Mouse (Mus musculus) midbrain, embryonic 11.5 days (tissue): ENCODE data around the gene Pcp4. TPM values are rescaled to one million over a fixed set of nuclear protein-coding genes. Genes with fewer than 3 reads are reported as not detected.

Source experiments
- ATAC-seq: fragments of 200-750 bp; cut with Nextera tagmentation; 2 replicates; pipeline ENCODE4 v1.8.0; 2017; ENCODE audit warnings: moderate TSS enrichment, moderate library complexity; ENCODE audit not compliant: low FRiP score
- DNase-seq: peaks from one replicate; pipeline ENCODE4 v3.0.0; 2015; ENCODE audit warnings: low spot score; ENCODE audit errors: missing footprints
- H3K27ac ChIP-seq: fragments of 300-500 bp; sonication (generic); 2 replicates; pipeline ENCODE4 v1.5.1; 2014; ENCODE audit warnings: low read depth, low read length
- H3K27me3 ChIP-seq: fragments of 300-500 bp; sonication (generic); 2 replicates; pipeline ENCODE4 v1.6.1; 2014; ENCODE audit warnings: mild to moderate bottlenecking, low read length, moderate library complexity, mixed read lengths; ENCODE audit not compliant: control insufficient read depth, insufficient read depth
- H3K36me3 ChIP-seq: fragments of 300-500 bp; sonication (generic); 2 replicates; pipeline ENCODE4 v1.6.1; 2014; ENCODE audit warnings: mild to moderate bottlenecking, low read length, moderate library complexity, mixed read lengths; ENCODE audit not compliant: control insufficient read depth, insufficient read depth
- H3K4me1 ChIP-seq: fragments of 300-500 bp; sonication (generic); 2 replicates; pipeline ENCODE4 v1.6.1; 2014; ENCODE audit warnings: low read length; ENCODE audit not compliant: control insufficient read depth, insufficient read depth
- H3K4me2 ChIP-seq: fragments of 300-500 bp; sonication (generic); 2 replicates; pipeline ENCODE4 v1.6.1; 2014; ENCODE audit warnings: mild to moderate bottlenecking, moderate library complexity
- H3K4me3 ChIP-seq: fragments of 300-500 bp; sonication (generic); 2 replicates; pipeline ENCODE4 v1.5.1; 2014; ENCODE audit warnings: low read depth, low read length
- H3K9ac ChIP-seq: fragments of 300-500 bp; sonication (generic); 2 replicates; pipeline ENCODE4 v1.6.1; 2014; ENCODE audit warnings: low read length
- H3K9me3 ChIP-seq: fragments of 300-500 bp; sonication (generic); 2 replicates; pipeline ENCODE4 v1.6.1; 2016; ENCODE audit warnings: low read length; ENCODE audit not compliant: control insufficient read depth
- WGBS: fragments of 180-500 bp; shearing (Covaris S2); extraction: QIAGEN DNeasy Blood & Tissue Kit; methylation state at CpG from one replicate; pipeline ENCODE4 v1.1.7; 2014; 5-methylcytosine and 5-hydroxymethylcytosine counted together
- polyA plus RNA-seq: library from polyadenylated mRNA; unstranded; fragments of >200 nt; fragmentation: Nextera tagmentation; extraction: Ambion mirVana; gene quantifications from 2 replicates; pipeline ENCODE4 v1.2.1, GENCODE M21; 2014

The Pcp4 gene
- polyA plus RNA-seq, 1 experiment from 2014 or later, result 3.1 TPM

DNA sequence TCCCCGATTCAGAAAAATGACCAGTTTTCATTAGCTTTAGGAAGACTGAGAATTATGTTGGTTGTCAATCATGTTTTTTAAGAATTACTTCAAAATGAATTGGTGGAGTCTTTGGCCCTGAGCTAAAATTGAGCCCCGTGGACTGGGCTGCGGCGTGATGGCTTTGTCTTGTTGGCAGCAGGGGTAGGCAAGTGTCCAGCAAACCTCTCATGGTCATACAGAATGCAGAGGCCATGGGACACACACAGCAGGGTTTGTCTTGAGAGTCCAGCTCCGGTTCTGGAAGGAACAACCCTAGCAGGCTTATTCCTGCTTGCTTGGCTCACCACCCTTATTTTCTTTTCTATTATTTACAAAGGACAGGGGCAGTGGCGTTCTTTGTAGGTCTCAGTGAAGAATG is 33.8 kb downstream of the Pcp4 start:
- no peak overlapping the region for H3K4me3 ChIP-seq
- 79% methylated on average over 6 of the region's 6 CpGs for WGBS
- no peak overlapping the region for H3K9ac ChIP-seq
- no peaks in the 10 kb centered on the region for H3K9me3 ChIP-seq
- H3K4me2 ChIP-seq, result no peak overlapping the region
- DNase-seq (no peak), ATAC-seq (no peak)
- H3K36me3 ChIP-seq, result no peaks in the 10 kb centered on the region
- H3K27me3 ChIP-seq, result no peaks in the 10 kb centered on the region
- H3K27ac ChIP-seq, result no peak overlapping the region
- no peaks in the 10 kb centered on the region; the same call in 1 of the 2 replicates for H3K4me1 ChIP-seq

DNA sequence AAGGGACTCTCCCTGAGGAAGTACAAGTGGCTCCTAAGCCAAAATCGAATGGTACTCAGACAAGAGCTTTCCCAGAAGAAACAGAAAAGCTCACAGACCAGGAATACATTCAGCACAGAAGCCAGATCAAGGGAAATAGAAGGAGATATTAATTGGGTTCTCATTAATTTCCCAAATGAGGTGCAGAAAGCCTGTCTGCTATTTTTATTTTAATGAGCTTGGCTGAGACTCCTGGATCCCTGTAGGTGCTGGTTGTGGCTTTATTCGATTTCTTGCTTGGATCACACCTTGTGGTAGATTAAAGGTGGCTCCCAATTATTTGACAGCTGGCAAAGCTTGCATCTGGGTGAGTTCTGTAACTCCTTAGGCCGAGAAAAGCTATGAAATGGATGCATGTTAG is 35.2 kb downstream of the Pcp4 start:
- WGBS, result 76% methylated on average over 3 of the region's 3 CpGs
- Histone ChIP-seq H3K4me2 (no peak overlapping the region), H3K27ac (no peak overlapping the region)

DNA sequence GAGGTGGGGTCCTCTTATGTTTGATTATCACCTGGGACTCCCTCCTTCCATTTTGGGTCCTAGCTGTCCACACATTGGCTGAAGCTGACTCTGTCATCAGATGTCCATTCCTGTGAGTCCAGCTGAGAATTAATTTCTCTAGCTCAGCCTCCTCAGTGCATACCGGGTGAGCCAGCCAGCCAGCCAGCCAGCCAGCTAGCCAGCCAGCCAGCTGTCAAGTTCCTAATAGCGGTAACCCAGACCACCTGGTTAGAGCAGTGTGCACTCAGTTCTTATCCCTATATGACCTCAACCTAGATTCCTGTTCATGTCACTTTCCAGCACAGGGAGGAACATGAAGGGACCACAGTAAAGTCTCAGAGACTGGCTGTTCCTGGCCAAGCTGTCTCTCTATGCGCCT is 47.1 kb downstream of the Pcp4 start:
- H3K9ac ChIP-seq, result no peak overlapping the region

More for the DNA sequence above, 35.2 kb downstream of the Pcp4 start:
- no peak for DNase-seq
- ATAC-seq, result no peak
- Histone ChIP-seq H3K9me3 (no peaks in the 10 kb centered on the region), H3K27me3 (no peaks in the 10 kb centered on the region), H3K4me1 (no peaks in the 10 kb centered on the region; the same call in 1 of the 2 replicates), H3K9ac (no peak overlapping the region), H3K4me3 (no peak overlapping the region), H3K36me3 (no peaks in the 10 kb centered on the region)

DNA sequence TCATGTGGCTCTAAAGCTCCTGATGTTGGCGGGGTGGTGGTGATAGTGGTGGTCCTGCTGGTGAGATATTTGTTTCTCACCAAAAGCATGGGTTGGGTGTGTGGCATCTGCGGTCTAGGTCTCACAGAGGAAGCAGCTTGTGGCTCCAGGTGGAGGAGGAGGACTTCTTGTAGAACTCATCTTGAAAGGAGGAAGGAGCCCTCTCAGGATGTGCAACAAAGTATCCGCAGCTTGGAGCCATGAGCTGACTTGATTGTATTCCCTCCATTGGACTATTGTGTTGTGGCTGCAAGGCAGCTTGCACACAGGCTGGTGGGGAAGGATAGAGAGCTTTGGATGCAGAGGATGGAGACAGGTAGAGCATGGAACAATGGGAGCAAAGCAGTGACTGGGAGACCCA is 60.1 kb downstream of the Pcp4 start:
- H3K27me3 ChIP-seq, result no peaks in the 10 kb centered on the region
- 91% methylated on average over 3 of the region's 3 CpGs for WGBS

More for the DNA sequence above, 47.1 kb downstream of the Pcp4 start:
- Histone ChIP-seq H3K4me2 (no peak overlapping the region), H3K4me1 (peaks cover 10% of the 10 kb centered on the region), H3K36me3 (no peaks in the 10 kb centered on the region), H3K9me3 (no peaks in the 10 kb centered on the region), H3K4me3 (no peak overlapping the region), H3K27me3 (no peaks in the 10 kb centered on the region), H3K27ac (no peak overlapping the region)
- WGBS, result 74% methylated on average over 3 of the region's 3 CpGs
- ATAC-seq (no peak), DNase-seq (no peak)

DNA sequence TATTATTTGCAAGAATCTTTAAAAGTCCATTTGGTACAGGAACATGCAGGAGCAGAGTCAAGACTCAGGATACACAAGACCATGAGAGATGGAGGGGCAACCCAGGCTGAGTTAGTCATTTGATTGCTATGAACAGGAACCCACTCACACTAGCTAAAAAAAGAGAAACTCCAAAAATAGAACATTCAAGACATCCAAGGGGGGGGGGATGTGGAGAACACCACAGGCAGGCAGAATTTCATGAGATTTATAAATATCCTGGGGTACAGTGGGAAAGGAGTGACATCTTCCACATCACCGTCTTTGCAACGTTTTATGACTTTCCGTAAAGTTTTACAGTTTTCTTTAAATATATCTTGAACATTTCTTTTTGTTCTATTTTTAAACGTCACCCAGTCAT is 61.1 kb downstream of the Pcp4 start:
- H3K4me3 ChIP-seq, result no peak overlapping the region
- no peak overlapping the region for H3K4me2 ChIP-seq
- no peak overlapping the region for H3K9ac ChIP-seq
- WGBS, result 94% methylated on average over 4 of the region's 4 CpGs
- no peak for ATAC-seq
- H3K4me1 ChIP-seq, result no peaks in the 10 kb centered on the region
- no peaks in the 10 kb centered on the region for H3K36me3 ChIP-seq
- no peak for DNase-seq
- H3K27ac ChIP-seq, result no peak overlapping the region
- H3K27me3 ChIP-seq, result no peaks in the 10 kb centered on the region
- H3K9me3 ChIP-seq, result no peaks in the 10 kb centered on the region

More for the DNA sequence above, 60.1 kb downstream of the Pcp4 start:
- Histone ChIP-seq H3K9me3 (no peaks in the 10 kb centered on the region), H3K4me2 (no peak overlapping the region), H3K36me3 (no peaks in the 10 kb centered on the region), H3K9ac (no peak overlapping the region), H3K27ac (no peak overlapping the region), H3K4me3 (no peak overlapping the region), H3K4me1 (no peaks in the 10 kb centered on the region)
- no peak for ATAC-seq
- no peak for DNase-seq

GRCm38 (mm10) chr16:96529896-96530568 is 62.6 kb downstream of the Pcp4 start:
- no peaks in the 10 kb centered on the region for H3K36me3 ChIP-seq
- no peak overlapping the region for H3K27ac ChIP-seq
- H3K27me3 ChIP-seq, result no peaks in the 10 kb centered on the region
- no peaks in the 10 kb centered on the region for H3K9me3 ChIP-seq
- WGBS, result 73% methylated on average over 9 of the region's 9 CpGs
- H3K4me3 ChIP-seq, result no peak overlapping the region
- H3K4me2 ChIP-seq, result no peak overlapping the region
- no peak overlapping the region for H3K9ac ChIP-seq
- no peak for DNase-seq
- no peaks in the 10 kb centered on the region for H3K4me1 ChIP-seq
- no peak for ATAC-seq

- Histone ChIP-seq H3K4me3 (no peak overlapping the region), H3K4me2 (no peak overlapping the region), H3K9ac (no peak overlapping the region), H3K27me3 (no peaks in the 10 kb centered on the region), H3K36me3 (no peaks in the 10 kb centered on the region), H3K9me3 (no peaks in the 10 kb centered on the region), H3K4me1 (no peaks in the 10 kb centered on the region), H3K27ac (no peak overlapping the region)
- ATAC-seq, result no peak
- WGBS, result 56% methylated on average over 3 of the region's 3 CpGs
- DNase-seq, result no peak
Measured at GRCm38 (mm10) chr16:96530569-96530898, 63.1 kb downstream of the Pcp4 start.

GRCm38 (mm10) chr16:96531029-96531428 is 63.6 kb downstream of the Pcp4 start:
- DNase-seq, result no peak

GRCm38 (mm10) chr16:96533710-96534109 is 66.3 kb downstream of the Pcp4 start:
- Histone ChIP-seq H3K9me3 (no peaks in the 10 kb centered on the region), H3K36me3 (no peaks in the 10 kb centered on the region), H3K4me1 (no peaks in the 10 kb centered on the region), H3K4me3 (no peak overlapping the region), H3K27ac (no peak overlapping the region), H3K9ac (no peak overlapping the region), H3K4me2 (no peak overlapping the region), H3K27me3 (no peaks in the 10 kb centered on the region)
- ATAC-seq (no peak), DNase-seq (no peak)
- WGBS, result 80% methylated on average over 8 of the region's 8 CpGs

More at GRCm38 (mm10) chr16:96531029-96531428, 63.6 kb downstream of the Pcp4 start:
- Histone ChIP-seq H3K36me3 (no peaks in the 10 kb centered on the region), H3K4me1 (no peaks in the 10 kb centered on the region), H3K4me3 (no peak overlapping the region), H3K27ac (no peak overlapping the region), H3K9ac (no peak overlapping the region), H3K4me2 (no peak overlapping the region), H3K9me3 (no peaks in the 10 kb centered on the region), H3K27me3 (no peaks in the 10 kb centered on the region)
- 81% methylated on average over 4 of the region's 4 CpGs for WGBS
- ATAC-seq, result no peak
